Mouse (Mus musculus) adrenal gland, postnatal 36 days (tissue): Measurements from ENCODE around the gene Eps8l1. TPM values are rescaled to one million over a fixed set of nuclear protein-coding genes. Genes with fewer than 3 reads are reported as not detected.

ENCODE experiments used
- microRNA-seq: library from miRNA; unstranded; fragments of <30 nt; microRNA quantifications from one replicate; pipeline ENCODE4 v1.2.0, GENCODE M21; 2021
- total RNA-seq, 2 experiments: library from RNA; stranded (reverse); gene quantifications; 2 replicates each; pipeline ENCODE4 v1.2.3; 2021

The Eps8l1 gene
- total RNA-seq, 2 experiments from 2014 or later, result 2.6 to 9.6 TPM

Small RNAs within 50 kb of the gene (microRNA-seq; reads per million reads assigned to microRNA genes)
- gene Gm24605, result not detected

Other genes with a start within 250 kb of the Eps8l1 start
- 1 to 10 TPM; 1.9 to 2.5 TPM for gene Lilra5, start 222.9 kb upstream of the Eps8l1 start, total RNA-seq
- gene Ncr1, start 123.0 kb upstream of the Eps8l1 start, total RNA-seq, result not detected
- gene Gp6, start 62.9 kb upstream of the Eps8l1 start, total RNA-seq, result under 1 TPM in 1 of 2 experiments, not detected in 1; 0.20 TPM
- gene Rdh13, start 15.0 kb upstream of the Eps8l1 start, total RNA-seq, result 10 to 100 TPM; 18.3 to 24.1 TPM
- gene Ppp1r12c, start 41.0 kb downstream of the Eps8l1 start, total RNA-seq, result 100 to 1,000 TPM in 1 of 2 experiments, 10 to 100 TPM in 1; 74.6 to 112 TPM
- gene Tnnt1, start 55.7 kb downstream of the Eps8l1 start, total RNA-seq, result 1 to 10 TPM; 1.0 to 1.8 TPM
- gene Tnni3, start 63.6 kb downstream of the Eps8l1 start, total RNA-seq, result under 1 TPM; 0.56 to 0.76 TPM
- gene Dnaaf3, start 71.8 kb downstream of the Eps8l1 start, total RNA-seq, result 1 to 10 TPM in 1 of 2 experiments, under 1 TPM in 1; 0.70 to 1.2 TPM
- gene Syt5, start 86.9 kb downstream of the Eps8l1 start, total RNA-seq, result 1 to 10 TPM; 6.4 to 9.5 TPM
- gene Ptprh, start 143.4 kb downstream of the Eps8l1 start, total RNA-seq, result not detected
- gene Tmem86b, start 170.7 kb downstream of the Eps8l1 start, total RNA-seq, result 1 to 10 TPM; 5.9 to 8.2 TPM
- 10 to 100 TPM; 82.6 to 89.5 TPM for gene Ppp6r1, start 198.3 kb downstream of the Eps8l1 start, total RNA-seq
- gene Hspbp1, start 224.4 kb downstream of the Eps8l1 start, total RNA-seq, result 10 to 100 TPM; 47.8 to 50.7 TPM
- gene Brsk1, start 229.9 kb downstream of the Eps8l1 start, total RNA-seq, result 1 to 10 TPM; 6.6 to 8.0 TPM